Mouse (Mus musculus) bone marrow, adult 2 months (tissue): ENCODE data around the gene Car9.

Experiments used
- CTCF ChIP-seq: fragments of 200-500 bp; IDR thresholded peaks from 2 replicates; pipeline ENCODE4 v1.5.1; 2011; ENCODE audit warnings: low read length, control low read depth; ENCODE audit not compliant: control insufficient read depth, insufficient read depth
- POLR2A ChIP-seq: fragments of 200-500 bp; IDR thresholded peaks from 2 replicates; pipeline ENCODE4 v1.6.1; 2011; ENCODE audit warnings: low read depth, mild to moderate bottlenecking, control low read depth, low read length, borderline replicate concordance; ENCODE audit not compliant: control insufficient read depth

DNA sequence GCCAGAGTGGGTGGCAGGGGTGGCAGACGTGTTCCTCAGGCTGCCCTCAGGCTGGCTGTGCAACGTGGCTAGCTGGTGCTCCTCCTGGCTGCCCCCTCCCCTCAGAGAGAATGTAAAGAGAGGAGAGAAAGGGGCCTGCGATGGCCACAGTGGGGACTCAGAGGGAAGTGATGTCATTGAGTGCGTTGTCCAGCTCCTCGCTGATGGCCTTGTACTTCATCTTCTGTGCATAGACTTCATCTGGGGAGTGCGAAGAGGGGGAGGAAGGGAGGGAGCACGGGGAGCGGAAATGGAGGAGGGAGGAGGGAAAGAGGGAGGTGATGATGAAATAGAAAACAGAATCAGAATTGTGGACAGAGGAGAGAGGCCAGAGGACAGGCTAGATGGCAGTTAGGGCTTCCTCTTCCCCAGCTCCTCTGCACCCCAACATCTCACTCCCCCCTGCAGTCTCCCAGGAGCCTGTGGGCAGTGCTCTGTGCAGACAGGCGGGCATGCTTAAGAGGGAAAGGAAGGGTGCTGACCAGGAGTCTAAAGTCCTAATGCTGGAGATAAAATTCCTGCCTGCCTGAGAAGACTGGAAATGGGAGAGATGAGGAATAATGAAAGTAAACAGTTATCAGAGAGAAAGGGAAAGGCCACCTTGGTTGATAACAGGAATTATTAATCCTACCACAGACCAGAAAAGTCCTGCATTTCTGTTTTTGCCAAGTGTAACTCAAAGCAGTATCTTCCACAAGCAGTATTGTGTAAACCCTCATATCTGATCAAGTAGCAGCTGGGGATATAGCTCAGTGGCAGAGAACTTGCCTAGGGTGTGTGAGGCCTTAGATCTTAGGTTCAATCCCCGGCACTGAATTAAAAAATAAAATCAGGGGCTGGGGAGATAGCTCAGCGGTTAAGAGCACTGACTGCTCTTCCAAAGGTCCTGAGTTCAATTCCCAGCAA is 9.3 kb downstream of the Car9 start:
- TF ChIP-seq POLR2A (no peak), CTCF (no peak)
